Mouse (Mus musculus) CD4-positive naive resting alpha-beta T cell, adult 57 days (primary cell): ENCODE data around the gene Ric3. TPM values are rescaled to one million over a fixed set of nuclear protein-coding genes. Genes with fewer than 3 reads are reported as not detected.

Experiments
- total RNA-seq: library from RNA; stranded (reverse); gene quantifications from one replicate; pipeline ENCODE4 v1.2.4, GENCODE M21; 2023

The Ric3 gene
- total RNA-seq: not detected

DNA sequence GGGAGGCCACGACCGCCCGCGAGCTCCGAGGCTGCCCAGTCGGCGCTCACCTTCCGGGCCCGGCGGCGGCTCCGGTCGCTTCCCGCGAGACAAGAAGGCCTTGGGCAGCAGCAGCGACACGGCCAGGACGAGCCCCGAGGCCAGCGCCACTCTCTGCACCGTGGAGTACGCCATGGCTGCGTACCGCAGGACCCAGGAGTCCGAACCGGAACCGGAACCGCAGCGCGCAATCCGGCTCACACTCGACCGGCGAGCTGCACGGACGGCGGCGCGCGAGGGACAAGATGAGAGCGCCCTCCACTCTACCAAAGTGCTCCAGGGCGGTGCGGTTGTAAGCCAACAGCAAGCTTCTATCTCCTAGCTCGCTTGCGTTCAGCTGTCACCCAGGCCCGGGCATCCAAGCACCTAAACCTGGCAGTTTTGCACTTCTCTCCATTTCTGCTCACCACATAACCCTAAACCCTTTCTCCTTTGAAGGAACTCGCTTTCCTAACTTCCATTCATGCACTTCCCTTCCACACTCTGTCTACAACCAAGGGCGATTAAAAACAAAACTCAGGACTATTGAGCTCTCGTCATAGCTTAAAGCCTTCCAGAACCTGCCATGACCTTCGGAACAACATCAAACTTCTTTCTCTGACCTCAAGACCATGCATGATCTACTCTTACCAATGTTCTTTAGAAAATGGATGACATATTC, at the start of gene Ric3:
Ric3 (minus strand) TSS at position 219 of the 700 bp plus-strand sequence.

Other genes starting within 250 kb of the Ric3 start
- gene Olfr516, start 232.8 kb downstream of the Ric3 start, total RNA-seq: not detected
- gene Olfr517, start 211.0 kb downstream of the Ric3 start, total RNA-seq: not detected
- gene Olfr518, start 198.3 kb downstream of the Ric3 start, total RNA-seq: not detected
- not detected for gene Olfr519, start 188.9 kb downstream of the Ric3 start, total RNA-seq
- 0.18 TPM for gene Nlrp10, start 153.2 kb downstream of the Ric3 start, total RNA-seq
- 250 TPM for gene Eif3f, start 148.9 kb downstream of the Ric3 start, total RNA-seq
- 1.7 TPM for gene Tub, start 133.0 kb downstream of the Ric3 start, total RNA-seq
- gene Lmo1, start 91.9 kb upstream of the Ric3 start, total RNA-seq: not detected